Mouse (Mus musculus) kidney, adult 2 months (tissue): Measurements from ENCODE around the gene Tnfsf12. TPM values are rescaled to one million over a fixed set of nuclear protein-coding genes. Genes with fewer than 3 reads are reported as not detected.

ENCODE experiments used
- DNase-seq: peaks from one replicate; pipeline ENCODE4 v3.0.0; 2021
- H3K27ac ChIP-seq: fragments of 200-500 bp; 2 replicates; pipeline ENCODE4 v1.5.1; 2012; ENCODE audit warnings: low read depth, low read length, control low read depth, inconsistent platforms; ENCODE audit not compliant: insufficient read depth
- H3K27me3 ChIP-seq: fragments of 200-500 bp; replicated peaks from 2 replicates; pipeline ENCODE4 v1.6.1; 2012; ENCODE audit warnings: mild to moderate bottlenecking, moderate library complexity, low read length, inconsistent platforms; ENCODE audit not compliant: control insufficient read depth, insufficient read depth
- H3K36me3 ChIP-seq: fragments of 200-500 bp; 2 replicates; pipeline ENCODE4 v1.6.1; 2012; ENCODE audit warnings: mild to moderate bottlenecking, moderate library complexity, low read length, inconsistent platforms; ENCODE audit not compliant: control insufficient read depth, insufficient read depth
- H3K4me1 ChIP-seq: fragments of 200-500 bp; 2 replicates; pipeline ENCODE4 v1.6.1; 2011; ENCODE audit warnings: low read length; ENCODE audit not compliant: control insufficient read depth, insufficient read depth
- H3K4me3 ChIP-seq: fragments of 200-500 bp; 2 replicates; pipeline ENCODE4 v1.5.1; 2011; ENCODE audit warnings: mild to moderate bottlenecking, low read depth, low read length, control low read depth; ENCODE audit not compliant: insufficient read depth
- CTCF ChIP-seq: fragments of 200-500 bp; conservative IDR thresholded peaks from 2 replicates; pipeline ENCODE4 v1.5.1; 2011; ENCODE audit warnings: low read depth, mild to moderate bottlenecking, control low read depth, low read length, moderate library complexity, mixed read lengths; ENCODE audit not compliant: insufficient read depth, insufficient read length
- POLR2A ChIP-seq: fragments of 200-500 bp; IDR thresholded peaks from one replicate; pipeline ENCODE4 v1.6.1; 2011; ENCODE audit warnings: low read depth, low read length, control low read depth
- WGBS: fragments of 180-500 bp; shearing (Covaris S2); methylation state at CpG from one replicate; pipeline ENCODE4 v1.1.7; 2018; 5-methylcytosine and 5-hydroxymethylcytosine counted together
- polyA plus RNA-seq: library from polyadenylated mRNA; depleted of rRNA; stranded (reverse); fragments of >200 nt; gene quantifications from 2 replicates; pipeline ENCODE4 v1.2.3, GENCODE M21; 2012

The Tnfsf12 gene
- polyA plus RNA-seq, 1 experiment, result 65.1 TPM

GRCm38 (mm10) chr11:69661221-69661881 lies 34.3 kb downstream of the Tnfsf12 start:
- no peaks in the 10 kb centered on the region; the same call in 1 of the 2 replicates for H3K36me3 ChIP-seq
- DNase-seq, result peak; percentile 48
- H3K27me3 ChIP-seq, result no peaks in the 10 kb centered on the region
- no peak overlapping the region; the same call in 1 of the 2 replicates for H3K27ac ChIP-seq
- no peak for TF ChIP-seq POLR2A
- no peak for TF ChIP-seq CTCF
- no peak overlapping the region for H3K4me3 ChIP-seq
- H3K4me1 ChIP-seq, result peaks cover 6% of the 10 kb centered on the region; the same call in 1 of the 2 replicates
- WGBS, result 47% methylated on average over 3 of the region's 3 CpGs

- Histone ChIP-seq H3K27ac (no peak overlapping the region), H3K4me3 (no peak overlapping the region), H3K36me3 (no peaks in the 10 kb centered on the region; the same call in 1 of the 2 replicates), H3K4me1 (peaks cover 4% of the 10 kb centered on the region; the same call in 1 of the 2 replicates), H3K27me3 (no peaks in the 10 kb centered on the region)
- 78% methylated on average over 15 of the region's 15 CpGs for WGBS
- TF ChIP-seq POLR2A (no peak), CTCF (no peak)
- no peak for DNase-seq
These were observed 38.2 kb downstream of the Tnfsf12 start for GRCm38 (mm10) chr11:69657462-69657881.

- Histone ChIP-seq H3K27me3 (no peaks in the 10 kb centered on the region), H3K4me1 (peaks cover 4% of the 10 kb centered on the region; the same call in 1 of the 2 replicates), H3K4me3 (no peak overlapping the region), H3K36me3 (peaks cover 3% of the 10 kb centered on the region), H3K27ac (no peak overlapping the region)
- peak; percentile 49 for DNase-seq
- 76% methylated on average over 10 of the region's 10 CpGs for WGBS
- TF ChIP-seq POLR2A, result no peak
- TF ChIP-seq CTCF, result peak; percentile 71
These were observed 38.8 kb downstream of the Tnfsf12 start for GRCm38 (mm10) chr11:69656617-69657461.

- no peak overlapping the region for H3K27ac ChIP-seq
- no peak for DNase-seq
- no peaks in the 10 kb centered on the region for H3K4me1 ChIP-seq
- H3K27me3 ChIP-seq, result no peaks in the 10 kb centered on the region
- H3K4me3 ChIP-seq, result no peak overlapping the region
- peaks cover 9% of the 10 kb centered on the region for H3K36me3 ChIP-seq
- no peak for TF ChIP-seq CTCF
- TF ChIP-seq POLR2A, result no peak
- WGBS, result 55% methylated on average over 5 of the region's 5 CpGs
These were observed 39.6 kb downstream of the Tnfsf12 start for GRCm38 (mm10) chr11:69656065-69656455.

- Histone ChIP-seq H3K4me1 (no peaks in the 10 kb centered on the region), H3K27me3 (no peaks in the 10 kb centered on the region), H3K4me3 (no peak within 1 kb of the TSS), H3K27ac (no peak within 1 kb of the TSS), H3K36me3 (peaks cover 9% of the 10 kb centered on the region)
- TF ChIP-seq POLR2A (no peak), CTCF (peak; percentile 64)
- 23% methylated on average over 34 of the region's 34 CpGs for WGBS
- peak; percentile 72 for DNase-seq
These were observed 40.2 kb downstream of the Tnfsf12 start, which contains the start of gene Sox15 for GRCm38 (mm10) chr11:69655264-69656064. TSS of gene Sox15 (plus strand) at chr11:69655314.

- Histone ChIP-seq H3K36me3 (peaks cover 9% of the 10 kb centered on the region), H3K4me1 (no peaks in the 10 kb centered on the region), H3K27me3 (no peaks in the 10 kb centered on the region), H3K27ac (no peak overlapping the region), H3K4me3 (no peak overlapping the region)
- no peak for DNase-seq
- 37% methylated on average over 9 of the region's 9 CpGs for WGBS
- TF ChIP-seq POLR2A, result no peak
- no peak for TF ChIP-seq CTCF
These were observed 40.9 kb downstream of the Tnfsf12 start for GRCm38 (mm10) chr11:69654760-69655159.

- H3K4me3 ChIP-seq, result no peak overlapping the region
- no peak for TF ChIP-seq POLR2A
- TF ChIP-seq CTCF, result no peak
- no peak overlapping the region for H3K27ac ChIP-seq
- no peak for DNase-seq
- 74% methylated on average over 5 of the region's 5 CpGs for WGBS
- H3K4me1 ChIP-seq, result no peaks in the 10 kb centered on the region
- H3K36me3 ChIP-seq, result peaks cover 14% of the 10 kb centered on the region
- no peaks in the 10 kb centered on the region for H3K27me3 ChIP-seq
These were observed 42.2 kb downstream of the Tnfsf12 start for GRCm38 (mm10) chr11:69653399-69653798.
